Mouse (Mus musculus): Measurements from ENCODE around the gene Prdm16. TPM values are rescaled to one million over a fixed set of nuclear protein-coding genes. Genes with fewer than 3 reads are reported as not detected.

Prdm16 gene
- polyA plus RNA-seq, 1 experiment from 2014 or later = 87.1 TPM

GRCm38 (mm10) chr4:154488031-154488430 lies 148.6 kb downstream of the Prdm16 start:
- Histone ChIP-seq H3K9ac (ENCODE audit: low read length) (no peak overlapping the region), H3K9me3 (ENCODE audit: control insufficient read depth, low read length) (no peaks in the 10 kb centered on the region), H3K4me1 (ENCODE audit: control insufficient read depth, insufficient read depth, low read length) (peaks cover 37% of the 10 kb centered on the region), H3K27ac (replicated peaks; ENCODE audit: low read depth, low read length) (peak overlapping the region; percentile 0; the same call in 1 of the 2 replicates), H3K4me3 (ENCODE audit: low read depth, low read length) (no peak overlapping the region), H3K36me3 (ENCODE audit: control insufficient read depth, insufficient read depth, low read length) (no peaks in the 10 kb centered on the region), H3K4me2 (ENCODE audit: low read depth, severe bottlenecking) (no peak overlapping the region), H3K27me3 (ENCODE audit: control insufficient read depth, insufficient read depth, low read length) (no peaks in the 10 kb centered on the region)
- ATAC-seq (ENCODE audit: insufficient number of reproducible peaks, low FRiP score, low TSS enrichment, low read depth) (peak; percentile 77), DNase-seq (ENCODE audit: low spot score) (peak; percentile 65)
- WGBS = 6% methylated on average over 5 of the region's 5 CpGs

DNA sequence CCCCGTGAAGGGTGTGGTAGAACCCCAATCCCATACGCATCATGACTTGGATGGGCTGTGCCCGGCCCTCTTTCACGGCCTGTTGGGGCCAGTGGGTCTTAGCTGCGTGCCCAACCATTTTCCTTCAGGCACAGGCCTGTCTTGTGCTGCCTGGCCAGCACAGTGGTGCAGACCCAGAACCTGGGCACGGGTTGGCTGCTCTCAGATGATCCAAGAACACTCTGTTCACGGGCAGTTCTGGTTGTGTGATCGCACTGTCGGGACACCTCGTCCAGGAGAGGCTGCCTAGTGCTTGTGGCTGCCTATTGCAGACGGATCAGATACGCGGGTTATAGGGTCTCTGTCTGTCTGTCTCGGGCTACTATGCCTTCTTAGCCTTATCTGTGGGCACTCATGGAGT lies 154.0 kb downstream of the Prdm16 start:
- DNase-seq (ENCODE audit: low spot score) = no peak
- Histone ChIP-seq H3K36me3 (ENCODE audit: control insufficient read depth, insufficient read depth, low read length) (no peaks in the 10 kb centered on the region), H3K4me2 (ENCODE audit: low read depth, severe bottlenecking) (no peak overlapping the region), H3K4me3 (ENCODE audit: low read depth, low read length) (no peak overlapping the region), H3K9ac (ENCODE audit: low read length) (no peak overlapping the region), H3K27me3 (ENCODE audit: control insufficient read depth, insufficient read depth, low read length) (no peaks in the 10 kb centered on the region), H3K27ac (replicated peaks; ENCODE audit: low read depth, low read length) (no peak overlapping the region), H3K9me3 (ENCODE audit: control insufficient read depth, low read length) (no peaks in the 10 kb centered on the region), H3K4me1 (ENCODE audit: control insufficient read depth, insufficient read depth, low read length) (peaks cover 37% of the 10 kb centered on the region)
- ATAC-seq (ENCODE audit: insufficient number of reproducible peaks, low FRiP score, low TSS enrichment, low read depth) = no peak
- WGBS = 85% methylated on average over 14 of the region's 14 CpGs

DNA sequence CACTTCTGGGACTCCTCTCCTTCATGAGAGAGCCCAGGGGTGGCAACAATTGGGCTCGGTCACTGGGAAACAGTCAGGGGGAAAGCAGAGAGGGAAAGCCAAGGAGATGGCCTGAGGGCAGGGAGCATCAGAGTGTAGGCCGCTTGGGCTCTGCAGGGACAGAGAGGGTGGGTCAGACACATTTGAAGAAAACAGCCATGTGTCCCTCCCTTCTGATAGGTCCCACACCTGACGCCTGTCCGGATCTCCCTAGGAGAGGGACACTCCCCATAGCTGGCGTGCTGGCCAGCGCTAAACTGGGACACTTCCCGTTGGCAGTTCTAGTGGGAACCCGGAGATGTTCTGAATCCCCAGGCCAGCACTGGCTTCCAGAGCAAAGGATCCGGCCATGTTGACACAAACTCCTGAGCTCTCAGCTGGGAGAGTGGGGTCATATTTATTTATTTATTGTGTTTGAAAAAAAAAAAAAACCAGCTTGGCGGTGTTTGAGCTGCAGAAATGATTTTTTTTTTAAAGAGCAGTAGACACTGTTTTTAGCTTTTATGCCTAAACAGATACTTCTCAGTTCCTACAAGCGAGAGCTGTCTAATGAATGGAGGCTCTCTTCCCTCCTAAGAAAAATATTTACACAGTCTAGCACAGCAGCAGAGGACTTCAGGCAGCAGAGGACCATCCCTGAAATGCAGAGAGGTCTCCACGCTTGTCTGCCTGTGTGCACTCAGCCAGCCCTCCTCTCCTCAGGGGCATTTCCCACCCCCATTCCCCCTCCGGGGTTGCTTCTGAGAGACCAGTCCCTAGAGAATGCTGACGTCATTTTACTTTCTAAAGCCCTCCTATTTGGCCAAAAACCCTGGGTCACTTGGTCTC lies 154.7 kb downstream of the Prdm16 start:
- Histone ChIP-seq H3K4me1 (ENCODE audit: control insufficient read depth, insufficient read depth, low read length) (peaks cover 40% of the 10 kb centered on the region), H3K9ac (ENCODE audit: low read length) (no peak overlapping the region), H3K9me3 (ENCODE audit: control insufficient read depth, low read length) (no peaks in the 10 kb centered on the region), H3K27ac (replicated peaks; ENCODE audit: low read depth, low read length) (no peak overlapping the region), H3K4me3 (ENCODE audit: low read depth, low read length) (no peak overlapping the region), H3K27me3 (ENCODE audit: control insufficient read depth, insufficient read depth, low read length) (no peaks in the 10 kb centered on the region), H3K36me3 (ENCODE audit: control insufficient read depth, insufficient read depth, low read length) (no peaks in the 10 kb centered on the region), H3K4me2 (ENCODE audit: low read depth, severe bottlenecking) (no peak overlapping the region)
- ATAC-seq (ENCODE audit: insufficient number of reproducible peaks, low FRiP score, low TSS enrichment, low read depth) = no peak
- WGBS = 56% methylated on average over 14 of the region's 14 CpGs
- no peak for DNase-seq (ENCODE audit: low spot score)

- WGBS = 66% methylated on average over 9 of the region's 9 CpGs
- DNase-seq (ENCODE audit: low spot score) (no peak), ATAC-seq (ENCODE audit: insufficient number of reproducible peaks, low FRiP score, low TSS enrichment, low read depth) (no peak)
- no peaks in the 10 kb centered on the region for H3K27me3 ChIP-seq (ENCODE audit: control insufficient read depth, insufficient read depth, low read length)
- H3K9me3 ChIP-seq (ENCODE audit: control insufficient read depth, low read length) = no peaks in the 10 kb centered on the region
- H3K4me1 ChIP-seq (ENCODE audit: control insufficient read depth, insufficient read depth, low read length) = peaks cover 40% of the 10 kb centered on the region
- no peak overlapping the region for H3K4me3 ChIP-seq (ENCODE audit: low read depth, low read length)
- H3K27ac ChIP-seq (replicated peaks; ENCODE audit: low read depth, low read length) = no peak overlapping the region
- H3K36me3 ChIP-seq (ENCODE audit: control insufficient read depth, insufficient read depth, low read length) = no peaks in the 10 kb centered on the region
- H3K4me2 ChIP-seq (ENCODE audit: low read depth, severe bottlenecking) = no peak overlapping the region
- H3K9ac ChIP-seq (ENCODE audit: low read length) = no peak overlapping the region
Measured at GRCm38 (mm10) chr4:154480544-154481260, 156.0 kb downstream of the Prdm16 start.

DNA sequence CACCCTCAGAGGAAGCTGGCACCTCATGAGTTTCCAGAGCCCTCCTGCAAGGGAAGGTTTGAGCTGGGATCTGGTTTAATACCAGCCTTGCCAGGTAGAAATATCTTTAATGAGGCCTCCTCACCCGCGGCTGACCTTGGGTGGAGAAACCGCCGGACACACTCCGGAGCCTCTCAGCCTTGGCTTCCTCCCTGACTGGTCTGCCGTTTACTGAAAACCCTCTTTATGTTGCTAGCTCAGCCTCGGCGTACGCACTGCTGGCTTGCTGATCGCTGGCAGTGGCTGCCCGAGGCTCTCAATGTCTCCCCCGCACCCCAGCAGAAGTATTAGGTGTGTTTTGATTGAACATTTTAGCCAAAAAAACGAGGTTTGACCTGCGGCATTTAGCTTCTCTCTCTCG lies 156.5 kb downstream of the Prdm16 start:
- ATAC-seq (ENCODE audit: insufficient number of reproducible peaks, low FRiP score, low TSS enrichment, low read depth) (no peak), DNase-seq (ENCODE audit: low spot score) (no peak)
- no peaks in the 10 kb centered on the region for H3K9me3 ChIP-seq (ENCODE audit: control insufficient read depth, low read length)
- 62% methylated on average over 15 of the region's 15 CpGs for WGBS
- no peaks in the 10 kb centered on the region for H3K27me3 ChIP-seq (ENCODE audit: control insufficient read depth, insufficient read depth, low read length)
- no peaks in the 10 kb centered on the region for H3K36me3 ChIP-seq (ENCODE audit: control insufficient read depth, insufficient read depth, low read length)
- H3K9ac ChIP-seq (ENCODE audit: low read length) = no peak overlapping the region
- H3K4me3 ChIP-seq (ENCODE audit: low read depth, low read length) = no peak overlapping the region
- H3K4me2 ChIP-seq (ENCODE audit: low read depth, severe bottlenecking) = no peak overlapping the region
- peaks cover 40% of the 10 kb centered on the region for H3K4me1 ChIP-seq (ENCODE audit: control insufficient read depth, insufficient read depth, low read length)
- H3K27ac ChIP-seq (replicated peaks; ENCODE audit: low read depth, low read length) = no peak overlapping the region

GRCm38 (mm10) chr4:154478933-154479613 lies 157.6 kb downstream of the Prdm16 start:
- Histone ChIP-seq H3K4me1 (ENCODE audit: control insufficient read depth, insufficient read depth, low read length) (peaks cover 47% of the 10 kb centered on the region), H3K27me3 (ENCODE audit: control insufficient read depth, insufficient read depth, low read length) (no peaks in the 10 kb centered on the region), H3K27ac (replicated peaks; ENCODE audit: low read depth, low read length) (no peak overlapping the region), H3K4me2 (ENCODE audit: low read depth, severe bottlenecking) (no peak overlapping the region), H3K36me3 (ENCODE audit: control insufficient read depth, insufficient read depth, low read length) (no peaks in the 10 kb centered on the region), H3K9me3 (ENCODE audit: control insufficient read depth, low read length) (no peaks in the 10 kb centered on the region), H3K9ac (ENCODE audit: low read length) (no peak overlapping the region), H3K4me3 (ENCODE audit: low read depth, low read length) (no peak overlapping the region)
- 85% methylated on average over 8 of the region's 8 CpGs for WGBS
- DNase-seq (ENCODE audit: low spot score) (no peak), ATAC-seq (ENCODE audit: insufficient number of reproducible peaks, low FRiP score, low TSS enrichment, low read depth) (no peak)

DNA sequence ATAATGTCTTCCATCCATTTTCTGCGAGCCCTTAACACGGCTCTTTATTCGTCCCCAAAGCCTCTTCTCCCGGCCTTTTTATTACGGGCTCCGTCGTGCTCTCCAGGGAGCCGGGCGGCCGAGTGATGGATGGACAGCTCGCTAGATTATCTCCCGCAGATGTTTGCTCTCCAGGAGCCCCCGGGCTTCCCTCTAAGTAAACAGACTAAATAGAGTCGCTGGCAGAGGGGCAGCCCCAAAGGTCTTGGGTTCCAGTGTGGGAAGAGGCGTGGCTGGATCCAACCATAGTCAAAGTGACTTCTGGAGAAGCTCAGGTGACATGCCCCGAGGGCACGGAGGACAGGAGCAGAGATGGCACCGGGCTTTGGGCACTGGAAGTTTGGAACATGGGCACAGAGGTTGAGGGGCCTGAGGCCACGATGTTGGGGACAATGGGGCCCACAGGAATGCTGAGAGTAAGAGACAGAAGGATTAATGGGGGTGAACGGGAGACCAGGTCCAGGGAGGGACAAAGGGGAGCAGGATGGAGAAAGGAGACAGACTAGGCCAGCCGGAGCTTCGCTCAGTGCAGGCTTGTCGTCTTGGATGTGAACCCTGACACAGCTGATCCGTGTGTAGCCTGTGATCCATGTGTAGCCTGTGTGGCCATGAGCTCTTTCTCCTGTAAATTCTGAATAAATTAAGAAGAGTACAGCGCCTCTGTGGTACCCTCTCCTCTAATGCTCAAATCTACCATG lies 162.9 kb downstream of the Prdm16 start:
- no peak overlapping the region for H3K27ac ChIP-seq (replicated peaks; ENCODE audit: low read depth, low read length)
- peaks cover 56% of the 10 kb centered on the region for H3K4me1 ChIP-seq (ENCODE audit: control insufficient read depth, insufficient read depth, low read length)
- no peak overlapping the region for H3K9ac ChIP-seq (ENCODE audit: low read length)
- 17% methylated on average over 25 of the region's 25 CpGs for WGBS
- no peaks in the 10 kb centered on the region for H3K9me3 ChIP-seq (ENCODE audit: control insufficient read depth, low read length)
- H3K4me3 ChIP-seq (ENCODE audit: low read depth, low read length) = no peak overlapping the region
- no peaks in the 10 kb centered on the region for H3K36me3 ChIP-seq (ENCODE audit: control insufficient read depth, insufficient read depth, low read length)
- no peaks in the 10 kb centered on the region for H3K27me3 ChIP-seq (ENCODE audit: control insufficient read depth, insufficient read depth, low read length)
- ATAC-seq (ENCODE audit: insufficient number of reproducible peaks, low FRiP score, low TSS enrichment, low read depth) (no peak), DNase-seq (ENCODE audit: low spot score) (no peak)
- H3K4me2 ChIP-seq (ENCODE audit: low read depth, severe bottlenecking) = no peak overlapping the region

- WGBS = 9% methylated on average over 8 of the region's 8 CpGs
- ATAC-seq (ENCODE audit: insufficient number of reproducible peaks, low FRiP score, low TSS enrichment, low read depth) (no peak), DNase-seq (ENCODE audit: low spot score) (peak; percentile 42)
- no peak overlapping the region for H3K27ac ChIP-seq (replicated peaks; ENCODE audit: low read depth, low read length)
- peaks cover 52% of the 10 kb centered on the region for H3K4me1 ChIP-seq (ENCODE audit: control insufficient read depth, insufficient read depth, low read length)
- no peaks in the 10 kb centered on the region for H3K27me3 ChIP-seq (ENCODE audit: control insufficient read depth, insufficient read depth, low read length)
- no peaks in the 10 kb centered on the region for H3K36me3 ChIP-seq (ENCODE audit: control insufficient read depth, insufficient read depth, low read length)
- no peak overlapping the region for H3K4me2 ChIP-seq (ENCODE audit: low read depth, severe bottlenecking)
- no peak overlapping the region for H3K4me3 ChIP-seq (ENCODE audit: low read depth, low read length)
- H3K9ac ChIP-seq (ENCODE audit: low read length) = 0 out of 2 replicates have a peak overlapping the region, but pooled peaks have one; percentile 18
- no peaks in the 10 kb centered on the region for H3K9me3 ChIP-seq (ENCODE audit: control insufficient read depth, low read length)
Measured at GRCm38 (mm10) chr4:154472569-154472968, 164.1 kb downstream of the Prdm16 start.

Data from limb, embryonic 11.5 days (tissue).